Mouse (Mus musculus): Measurements from ENCODE around the gene Gal3st2.
"Not testable (repeated sequence)": the region's sequence is repeated elsewhere in the genome, so short reads cannot be mapped to it uniquely, and the experiment has no call there.

DNA sequence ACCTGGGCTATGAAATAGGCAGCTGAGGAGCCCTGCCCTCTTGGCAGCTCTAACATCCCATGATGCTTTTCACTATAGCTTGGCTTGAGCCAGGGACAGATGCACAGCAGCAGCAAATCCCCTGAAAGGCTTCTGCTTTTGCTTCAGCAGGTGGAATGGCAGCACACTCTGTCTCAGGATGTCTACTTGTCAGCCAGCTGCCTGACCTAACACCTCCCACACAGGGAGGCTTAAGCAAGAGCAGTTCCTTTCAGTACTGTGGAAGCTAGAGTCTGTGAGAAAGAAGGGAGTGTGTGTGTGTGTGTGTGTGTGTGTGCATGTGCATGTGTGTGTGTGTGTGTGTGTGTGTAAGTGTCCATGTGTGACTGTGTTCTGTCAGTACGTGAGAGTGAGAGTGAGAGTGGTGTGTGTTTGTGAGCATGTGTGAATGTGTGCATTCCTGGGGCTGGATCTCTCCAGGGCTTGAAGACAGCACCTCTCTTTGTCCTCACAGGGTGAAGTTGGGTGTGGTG lies 10.5 kb downstream of the Gal3st2 start:
- not testable (repeated sequence) for TF ChIP-seq GATA1, TAL1 (IDR thresholded peaks at IDR 0.05; ENCODE audit: low read length)
